Mouse (Mus musculus): Measurements from ENCODE around the gene Phldb3.

The Phldb3 gene

DNA sequence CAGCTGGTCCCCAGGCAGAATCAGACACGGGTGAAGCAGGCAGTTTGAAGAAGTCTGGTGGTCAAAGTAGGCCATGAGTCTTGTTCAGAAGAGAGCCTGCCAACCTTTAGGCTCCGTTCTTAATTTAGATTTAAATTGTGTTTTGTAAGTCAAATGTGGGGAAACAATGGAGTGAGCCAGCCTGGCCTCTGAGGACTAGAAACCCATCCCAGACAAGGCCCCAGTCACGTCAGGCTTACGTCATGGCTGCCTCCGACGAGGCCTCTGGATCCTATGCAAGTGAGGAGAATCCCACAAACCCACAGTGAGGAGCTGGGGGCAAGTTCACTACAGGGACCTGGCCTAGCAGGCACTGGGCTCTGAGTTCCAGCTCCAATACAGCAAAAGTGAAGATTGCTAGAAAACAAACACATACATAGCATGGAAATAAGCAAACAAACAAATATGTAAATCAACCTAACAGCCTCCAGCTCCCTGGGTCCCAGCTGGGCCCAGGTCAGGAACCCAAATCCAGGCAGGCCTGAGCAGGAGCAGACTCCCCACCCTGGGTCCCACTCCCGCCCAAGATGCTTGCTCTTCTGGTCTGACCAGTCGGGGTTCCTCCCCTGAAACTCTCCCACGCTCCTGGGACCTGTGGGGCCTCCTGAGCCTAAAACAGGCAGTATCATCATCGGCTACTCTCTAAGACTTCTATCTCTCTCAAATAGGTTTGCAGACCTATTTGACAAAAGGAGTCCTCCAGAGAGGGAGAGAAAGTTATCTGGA, 19.7 kb downstream of the Phldb3 start:
- 88% methylated on average over 10 of the region's 10 CpGs for WGBS

- 38% methylated on average over 15 of the region's 15 CpGs for WGBS
Observed at GRCm38 (mm10) chr7:24636264-24636663, 25.7 kb downstream of the Phldb3 start, which contains the start of gene Lypd3. Gene Lypd3 (plus strand): TSS chr7:24636550.

- WGBS, result under 1% methylated on average over 18 of the region's 18 CpGs
Observed at GRCm38 (mm10) chr7:24637046-24637445, 26.5 kb downstream of the Phldb3 start.

GRCm38 (mm10) chr7:24638026-24638856, 27.7 kb downstream of the Phldb3 start:
- 3% methylated on average over 35 of the region's 35 CpGs for WGBS

- 72% methylated on average over 13 of the region's 13 CpGs for WGBS
Observed at GRCm38 (mm10) chr7:24640450-24640849, 29.9 kb downstream of the Phldb3 start.

GRCm38 (mm10) chr7:24642491-24642890, 31.9 kb downstream of the Phldb3 start:
- 12% methylated on average over 9 of the region's 9 CpGs for WGBS

DNA sequence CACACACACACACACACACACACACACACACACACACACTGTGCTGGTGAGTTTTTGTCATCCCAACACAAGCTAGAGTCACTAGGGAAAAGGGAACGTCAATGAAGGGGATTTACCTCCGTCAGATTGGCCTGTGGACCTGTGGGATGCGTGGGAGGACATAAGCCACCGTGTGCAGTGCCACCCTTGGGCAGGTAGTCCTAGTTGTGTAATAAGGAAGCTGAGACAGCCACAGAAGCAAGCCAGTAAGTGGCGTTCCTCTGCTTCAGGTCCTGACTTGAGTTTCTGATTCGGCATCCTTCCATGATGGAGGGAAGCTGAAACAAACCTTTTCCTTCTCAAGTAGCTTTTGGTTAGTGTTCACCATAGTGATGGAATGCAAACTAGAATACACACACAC, 33.9 kb downstream of the Phldb3 start:
- 90% methylated on average over 6 of the region's 6 CpGs for WGBS

GRCm38 (mm10) chr7:24644996-24645395, 34.4 kb downstream of the Phldb3 start:
- 60% methylated on average over 7 of the region's 7 CpGs for WGBS

GRCm38 (mm10) chr7:24646486-24646885, 35.9 kb downstream of the Phldb3 start:
- WGBS, result 73% methylated on average over 7 of the region's 7 CpGs

DNA sequence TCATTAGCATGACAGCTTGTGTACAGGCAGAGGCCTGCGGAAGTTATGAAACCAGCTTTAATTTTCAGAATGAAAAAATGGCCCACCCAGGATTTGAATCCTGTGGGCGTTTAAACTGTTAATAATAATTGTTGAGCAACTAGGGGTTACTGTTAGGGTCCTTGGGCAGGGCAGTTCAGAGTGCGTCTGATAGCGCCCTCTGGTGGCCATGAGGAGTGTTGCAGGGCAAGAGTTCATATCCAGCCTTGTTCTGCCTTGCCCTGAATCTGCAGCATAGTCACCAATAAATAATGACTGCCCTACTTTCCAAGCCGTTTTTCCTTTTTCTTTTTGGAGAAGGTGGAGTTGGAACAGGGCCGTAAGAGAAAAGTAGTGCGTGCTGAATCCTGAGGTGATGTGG, 43.1 kb downstream of the Phldb3 start:
- WGBS, result 32% methylated on average over 7 of the region's 7 CpGs

DNA sequence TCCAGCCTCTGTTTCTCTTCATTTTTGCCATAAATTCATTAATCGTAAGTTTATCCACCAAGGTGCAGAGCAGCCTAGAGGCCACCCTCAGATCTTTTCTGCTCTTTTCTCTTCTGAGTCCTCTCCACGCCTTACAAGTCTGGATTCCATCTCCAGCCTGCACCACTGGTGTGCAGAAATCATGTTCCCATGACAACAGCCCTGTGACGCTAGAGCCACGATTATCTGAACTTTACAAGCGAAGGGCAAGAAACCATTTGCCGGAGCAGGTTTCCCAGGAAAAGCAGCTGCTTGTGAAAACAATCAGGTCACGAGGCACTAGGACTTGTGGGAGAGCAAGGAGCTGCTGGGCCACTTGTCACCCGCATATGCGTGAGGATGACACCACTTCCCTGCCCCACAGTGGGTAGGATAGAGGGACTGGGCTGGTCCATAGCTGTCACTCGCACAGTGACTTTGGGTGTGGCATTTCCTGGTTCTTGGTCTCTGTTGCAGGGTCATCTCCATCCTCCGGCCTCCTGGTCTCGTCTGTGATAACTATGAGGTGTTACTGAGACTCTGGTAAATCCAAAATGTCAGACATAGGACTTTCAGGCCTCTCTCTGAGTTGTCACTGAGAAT, 49.3 kb downstream of the Phldb3 start:
- whole genome bisulfite sequencing, result 74% methylated on average over 12 of the region's 12 CpGs

GRCm38 (mm10) chr7:24661118-24661904, 50.7 kb downstream of the Phldb3 start:
- 79% methylated on average over 17 of the region's 17 CpGs for WGBS

DNA sequence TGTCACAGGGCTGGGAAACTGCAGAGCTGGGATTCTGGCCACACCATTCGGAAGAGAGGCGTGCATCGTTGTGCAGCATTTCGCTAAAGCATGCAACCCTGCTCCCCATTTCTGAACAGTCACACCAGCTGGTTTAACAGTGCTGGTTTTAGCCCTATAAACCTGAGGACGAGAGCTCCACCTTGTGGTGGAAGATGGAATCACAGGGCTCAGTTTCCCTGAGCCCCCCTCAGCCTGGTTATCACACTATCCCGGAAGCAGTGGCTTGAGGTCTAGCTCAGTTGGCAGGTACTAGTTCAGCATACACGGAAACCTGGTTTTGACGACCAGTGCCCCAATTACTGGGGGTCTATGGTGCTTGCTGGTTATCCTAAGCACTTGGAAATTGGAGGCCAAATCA, 52.0 kb downstream of the Phldb3 start:
- WGBS, result 11% methylated on average over 8 of the region's 8 CpGs

- WGBS, result 51% methylated on average over 8 of the region's 8 CpGs
Observed at GRCm38 (mm10) chr7:24664301-24664700, 53.7 kb downstream of the Phldb3 start.

DNA sequence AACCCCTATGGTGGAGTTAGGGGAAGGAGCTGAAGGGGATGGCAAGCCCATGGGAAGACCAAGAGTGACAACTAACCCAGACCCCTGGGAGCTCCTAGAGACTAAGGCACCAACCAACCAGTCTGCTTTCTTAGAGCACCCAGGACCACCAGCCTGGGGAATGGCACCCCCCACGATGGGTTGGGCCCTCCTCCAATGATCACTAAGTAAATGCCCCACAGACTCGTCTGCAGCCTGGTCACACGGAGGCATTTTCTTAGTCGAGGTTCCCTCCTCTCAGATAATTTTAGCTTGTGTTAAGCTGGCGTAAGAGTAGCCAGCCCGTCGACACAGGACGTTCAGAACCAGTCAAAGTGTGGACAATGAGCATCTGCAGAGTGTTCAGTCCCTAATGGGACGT, 54.4 kb downstream of the Phldb3 start:
- 80% methylated on average over 9 of the region's 9 CpGs for WGBS

DNA sequence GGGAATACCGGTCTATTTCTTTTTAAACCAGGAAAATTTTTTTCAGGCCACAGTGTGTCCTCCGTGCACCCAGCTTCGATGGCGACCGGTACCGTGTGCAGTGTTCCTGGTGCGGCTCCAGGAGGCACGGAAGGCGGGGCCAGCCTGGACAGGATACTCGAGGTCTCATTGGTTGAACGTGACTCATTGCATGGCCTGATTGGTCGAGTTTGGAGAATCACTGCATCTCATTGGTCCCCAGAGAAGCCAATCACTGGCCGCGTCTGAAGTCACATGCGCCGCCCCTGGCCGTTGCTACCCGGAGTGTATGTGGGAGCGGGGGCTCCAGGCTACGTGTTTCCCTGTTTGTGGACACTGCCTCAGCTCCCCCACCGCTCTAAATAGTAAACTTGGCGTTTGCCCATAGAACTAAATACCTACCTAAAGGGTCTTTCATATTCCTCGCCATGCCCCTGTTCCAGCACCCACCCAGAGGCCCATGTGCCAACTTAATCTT, 61.4 kb downstream of the Phldb3 start:
- WGBS, result 91% methylated on average over 23 of the region's 23 CpGs

DNA sequence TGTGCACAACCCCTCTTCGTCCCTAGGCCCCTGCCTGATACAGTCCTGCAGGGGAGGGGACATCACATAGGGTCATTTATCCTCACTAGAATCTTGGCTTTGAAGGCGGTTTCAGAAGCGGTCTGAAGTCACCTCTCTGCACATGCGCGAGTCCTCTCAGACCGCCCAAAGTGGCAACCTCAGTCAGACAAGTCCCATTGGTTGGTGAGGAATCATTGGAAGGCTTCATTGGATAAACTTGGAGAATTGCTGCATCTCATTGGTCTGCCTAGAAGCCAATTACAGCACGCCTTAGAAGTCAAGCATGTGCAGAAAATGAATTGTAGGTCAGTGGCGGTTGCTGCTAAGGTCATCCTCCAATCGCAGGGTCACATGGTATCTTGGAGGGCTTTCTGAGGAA, 66.0 kb downstream of the Phldb3 start, which contains the start of gene Tex101:
Gene Tex101 (minus strand): TSS at position 101 of the 400 bp plus-strand sequence.
- WGBS, result 87% methylated on average over 9 of the region's 9 CpGs
